Mouse (Mus musculus) megakaryocyte-erythroid progenitor cell, adult 5 weeks (primary cell): ENCODE results near the gene Gm8024. TPM values are rescaled to one million over a fixed set of nuclear protein-coding genes. Genes with fewer than 3 reads are reported as not detected.

ENCODE experiments used
- polyA plus RNA-seq: library from polyadenylated mRNA; stranded (reverse); fragments of >175 nt; gene quantifications from 2 replicates; pipeline ENCODE4 v1.2.3, GENCODE M21; 2012

Gm8024 gene
- not detected in 2 replicates for polyA plus RNA-seq

DNA sequence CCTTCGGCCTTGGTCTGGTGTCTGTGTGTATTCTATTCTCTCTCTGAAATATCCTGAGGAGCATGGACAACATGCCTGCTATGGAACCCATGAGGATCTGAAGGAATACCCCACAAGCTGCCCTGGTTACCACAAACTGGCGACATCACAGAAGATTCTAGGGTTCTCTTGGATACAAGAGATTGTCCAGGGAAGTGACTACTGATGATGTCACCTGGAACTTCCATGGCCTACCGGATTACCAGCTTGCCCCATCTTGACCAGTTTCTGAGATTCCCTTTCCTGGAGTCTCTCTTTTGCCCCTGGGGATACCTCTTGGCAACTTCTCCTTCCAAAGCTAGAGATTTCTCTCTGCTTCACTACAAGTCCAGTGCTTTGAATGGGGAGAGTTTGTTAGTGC, at the start of gene Gm8024:
TSS of gene Gm8024 (minus strand) at position 101 of the 400 bp plus-strand sequence.

DNA sequence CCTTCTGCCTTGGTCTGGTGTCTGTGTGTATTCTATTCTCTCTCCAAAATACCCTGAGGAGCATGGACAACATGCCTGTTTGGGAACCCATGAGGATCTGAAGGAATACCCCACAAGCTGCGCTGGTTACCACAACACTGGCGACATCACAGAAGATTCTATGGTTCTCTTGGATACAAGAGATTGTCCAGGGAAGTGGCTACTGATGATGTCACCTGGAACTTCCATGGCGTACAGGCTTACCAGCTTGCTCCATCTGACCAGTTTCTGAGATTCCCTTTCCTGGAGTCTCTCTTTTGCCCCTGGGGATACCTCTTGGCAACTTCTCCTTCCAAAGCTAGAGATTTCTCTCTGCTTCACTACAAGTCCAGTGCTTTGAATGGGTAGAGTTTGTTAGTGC, 21.8 kb downstream of the Gm8024 start, which contains the start of gene Gm8020:
TSS of gene Gm8020 (minus strand) at position 101 of the 400 bp plus-strand sequence.

Other genes with a start within 250 kb of the Gm8024 start
- gene Gm9611, start 226.9 kb downstream of the Gm8024 start, polyA plus RNA-seq: not detected in 2 replicates
- gene Gm7995, start 214.1 kb downstream of the Gm8024 start, polyA plus RNA-seq: not detected in 2 replicates
- gene Gm8005, start 84.6 kb downstream of the Gm8024 start, polyA plus RNA-seq: not detected in 2 replicates
- gene Gm8011, start 60.4 kb downstream of the Gm8024 start, polyA plus RNA-seq: not detected in 2 replicates
- not detected in 2 replicates for gene Gm8020, start 21.9 kb downstream of the Gm8024 start, polyA plus RNA-seq
- not detected in 2 replicates for gene Gm17124, start 75.6 kb upstream of the Gm8024 start, polyA plus RNA-seq
- not detected in 2 replicates for gene Gm3633, start 117.6 kb upstream of the Gm8024 start, polyA plus RNA-seq
- not detected in 2 replicates for gene Gm10378, start 131.7 kb upstream of the Gm8024 start, polyA plus RNA-seq
- not detected in 2 replicates for gene Gm3015, start 244.5 kb upstream of the Gm8024 start, polyA plus RNA-seq